ENCODE assay signal across 16 mouse cellular contexts in genomic region chr11:18371304-18371703, GRCm38 (mm10).
"Had no signal": no experiment of that assay in that cellular context is flagged by ENCODE, and none has a peak within 500 bp of the region (broad histone marks: within the 10 kb centered on the region; RNA-seq: fewer than 3 reads in every experiment).

No protein-coding gene starts in this region.

- H3K4me3 ChIP-seq: kidney, embryonic 15.5 days; limb, embryonic 10.5 days; limb, embryonic 13.5 days; liver, embryonic 12.5 days; liver, embryonic 15.5 days; midbrain, embryonic 13.5 days had no signal

- H3K4me2 ChIP-seq: kidney, embryonic 15.5 days; limb, embryonic 13.5 days; liver, embryonic 12.5 days; liver, embryonic 15.5 days; midbrain, embryonic 13.5 days had no signal

- H3K27ac ChIP-seq: kidney, embryonic 15.5 days; limb, embryonic 10.5 days; limb, embryonic 13.5 days; liver, embryonic 12.5 days; liver, embryonic 15.5 days; midbrain, embryonic 13.5 days had no signal

- H3K27me3 ChIP-seq: kidney, embryonic 15.5 days; limb, embryonic 13.5 days; liver, embryonic 12.5 days; liver, embryonic 15.5 days; midbrain, embryonic 13.5 days had no signal

- H3K36me3 ChIP-seq: kidney, embryonic 15.5 days; limb, embryonic 10.5 days; limb, embryonic 13.5 days; liver, embryonic 12.5 days; liver, embryonic 15.5 days; midbrain, embryonic 13.5 days had no signal

- H3K4me1 ChIP-seq: limb, embryonic 10.5 days; limb, embryonic 13.5 days; liver, embryonic 12.5 days; liver, embryonic 15.5 days; midbrain, embryonic 13.5 days had no signal

- DNase-seq: kidney, adult 11 months; layer of hippocampus, postnatal 36 days; liver; lung, adult 2 months; lung, postnatal 4 days; right cerebral cortex, postnatal 25 days; spleen, adult 18-20 months; thymus, adult 18-20 months; thymus, postnatal 36 days had no signal

- H3K9ac ChIP-seq: kidney, embryonic 15.5 days; limb, embryonic 13.5 days; liver, embryonic 12.5 days; liver, embryonic 15.5 days; midbrain, embryonic 13.5 days had no signal

- H3K9me3 ChIP-seq: kidney, embryonic 15.5 days; limb, embryonic 10.5 days; limb, embryonic 13.5 days; liver, embryonic 12.5 days; liver, embryonic 15.5 days; midbrain, embryonic 13.5 days had no signal

- ATAC-seq: liver, embryonic 12.5 days; midbrain, embryonic 13.5 days; midbrain, embryonic 16.5 days had no signal
